Mouse (Mus musculus) lung, embryonic 14.5 days (tissue): Measurements from ENCODE around the gene Ceacam18. TPM values are rescaled to one million over a fixed set of nuclear protein-coding genes. Genes with fewer than 3 reads are reported as not detected.

Source experiments
- ATAC-seq: fragments of 200-750 bp; cut with Nextera tagmentation; 2 replicates; pipeline ENCODE4 v1.8.0; 2017; ENCODE audit warnings: mild to moderate bottlenecking, moderate TSS enrichment, moderate library complexity; ENCODE audit not compliant: insufficient read depth
- DNase-seq: peaks from one replicate; pipeline ENCODE4 v3.0.0-alpha.2; 2015
- H3K27ac ChIP-seq: fragments of 300-500 bp; sonication (generic); 2 replicates; pipeline ENCODE4 v1.5.1; 2014; ENCODE audit warnings: low read depth, mild to moderate bottlenecking, moderate library complexity
- H3K27me3 ChIP-seq: fragments of 300-500 bp; sonication (generic); 2 replicates; pipeline ENCODE4 v1.6.1; 2014; ENCODE audit warnings: low read length, control low read depth; ENCODE audit not compliant: insufficient read depth
- H3K36me3 ChIP-seq: fragments of 300-500 bp; sonication (generic); 2 replicates; pipeline ENCODE4 v1.6.1; 2014; ENCODE audit warnings: control low read depth; ENCODE audit not compliant: insufficient read depth
- H3K4me1 ChIP-seq: fragments of 300-500 bp; sonication (generic); 2 replicates; pipeline ENCODE4 v1.6.1; 2014; ENCODE audit warnings: antibody characterized with exemption, control low read depth; ENCODE audit not compliant: insufficient read depth
- H3K4me2 ChIP-seq: fragments of 300-500 bp; sonication (generic); 2 replicates; pipeline ENCODE4 v1.6.1; 2014; ENCODE audit warnings: mild to moderate bottlenecking
- H3K4me3 ChIP-seq: fragments of 300-500 bp; sonication (generic); 2 replicates; pipeline ENCODE4 v1.5.1; 2014; ENCODE audit warnings: low read depth, low read length
- H3K9ac ChIP-seq: fragments of 300-500 bp; sonication (generic); 2 replicates; pipeline ENCODE4 v1.6.1; 2014
- H3K9me3 ChIP-seq: fragments of 300-500 bp; sonication (generic); 2 replicates; pipeline ENCODE4 v1.6.1; 2016; ENCODE audit warnings: low read depth, low read length, control low read depth
- CTCF ChIP-seq: IDR thresholded peaks from 2 replicates; pipeline ENCODE4 v1.5.1; 2016; ENCODE audit warnings: antibody characterized with exemption, low read depth
- WGBS: fragments of 180-500 bp; shearing (Covaris S2); extraction: QIAGEN DNeasy Blood & Tissue Kit; methylation state at CpG from one replicate; pipeline ENCODE4 v1.1.7; 2014; 5-methylcytosine and 5-hydroxymethylcytosine counted together
- polyA plus RNA-seq: library from polyadenylated mRNA; unstranded; fragments of >200 nt; fragmentation: Nextera tagmentation; extraction: Ambion mirVana; gene quantifications from 2 replicates; pipeline ENCODE4 v1.2.1, GENCODE M21; 2014

Gene Ceacam18
- polyA plus RNA-seq, 1 experiment from 2014 or later: not detected

DNA sequence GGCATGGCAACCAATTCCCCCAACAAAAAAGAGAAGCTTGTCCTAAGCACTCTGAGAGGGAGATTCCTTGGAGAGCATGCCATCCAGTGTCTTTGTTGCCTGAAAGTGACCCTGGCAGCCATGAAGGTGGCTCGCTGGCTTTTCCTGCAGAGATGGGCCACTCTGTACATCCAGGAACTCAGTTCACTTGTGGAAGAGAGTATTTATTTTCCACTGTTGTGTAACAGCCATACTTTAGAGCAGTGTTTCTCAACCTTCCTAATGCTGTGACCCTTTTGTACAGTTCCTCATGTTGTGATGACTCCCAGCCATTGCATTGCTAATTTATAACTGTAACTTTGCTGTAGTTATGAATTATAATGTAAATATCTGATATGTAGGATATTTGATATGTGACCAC, 2.6 kb downstream of the Ceacam18 start:
- no peak for ATAC-seq
- Histone ChIP-seq H3K4me1 (no peaks in the 10 kb centered on the region), H3K4me2 (no peak overlapping the region), H3K27ac (no peak overlapping the region), H3K9me3 (no peaks in the 10 kb centered on the region), H3K27me3 (no peaks in the 10 kb centered on the region), H3K4me3 (no peak overlapping the region), H3K9ac (no peak overlapping the region), H3K36me3 (no peaks in the 10 kb centered on the region)
- WGBS: 83% methylated on average over 1 of the region's 1 CpGs
- TF ChIP-seq CTCF: no peak
- no peak for DNase-seq

DNA sequence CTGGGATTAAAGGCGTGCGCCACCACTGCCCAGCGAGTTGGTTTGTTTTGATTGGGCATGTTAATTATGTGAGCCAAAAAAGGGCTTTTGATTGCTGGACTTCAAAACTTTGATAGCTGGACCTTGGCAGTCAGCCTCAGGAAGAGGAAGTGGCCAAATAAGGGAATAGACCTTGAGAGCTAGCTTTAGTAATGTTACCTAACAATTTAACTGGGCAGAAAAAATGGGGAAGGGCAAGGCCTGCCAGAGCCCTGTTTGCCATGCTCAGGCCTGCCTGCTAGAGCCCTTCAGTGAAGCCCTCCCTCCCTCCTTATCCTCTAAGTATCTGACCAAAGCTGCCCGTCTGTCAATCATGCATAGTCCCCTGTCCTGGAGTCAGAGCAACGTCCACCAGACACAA, 8.1 kb downstream of the Ceacam18 start:
- no peaks in the 10 kb centered on the region for H3K36me3 ChIP-seq
- no peak for TF ChIP-seq CTCF

DNA sequence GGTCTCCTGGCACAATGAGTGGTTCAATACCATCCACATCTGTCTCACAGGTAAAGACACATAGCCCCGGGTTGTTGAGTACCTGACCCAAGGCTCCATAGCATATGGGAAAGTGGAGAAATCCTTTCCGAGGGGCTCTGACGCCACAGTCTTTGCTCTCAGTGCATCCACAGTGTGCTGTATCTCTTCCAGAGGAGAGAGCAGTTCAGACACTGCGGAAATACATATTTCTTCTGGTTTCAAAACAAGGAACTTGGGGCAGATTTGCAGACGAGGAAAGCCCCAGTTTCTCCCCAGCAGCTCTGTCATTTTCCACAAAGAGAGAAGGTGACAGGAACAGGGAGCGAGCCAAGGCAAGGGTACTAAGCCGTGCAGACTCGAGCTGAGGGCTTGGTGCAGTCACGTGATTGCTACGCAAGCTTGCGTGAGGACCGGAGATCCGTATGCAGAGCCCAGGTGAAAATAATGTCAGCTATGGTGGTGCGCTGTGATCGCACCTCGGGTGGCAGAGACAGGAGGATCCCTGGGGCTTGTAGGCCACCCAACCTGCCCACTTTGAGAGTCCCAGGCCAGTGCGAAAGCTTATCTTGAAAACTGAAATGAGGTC, 8.6 kb downstream of the Ceacam18 start:
- Histone ChIP-seq H3K9ac (no peak overlapping the region), H3K4me2 (no peak overlapping the region), H3K27me3 (no peaks in the 10 kb centered on the region), H3K4me1 (no peaks in the 10 kb centered on the region), H3K9me3 (no peaks in the 10 kb centered on the region), H3K4me3 (no peak overlapping the region), H3K36me3 (no peaks in the 10 kb centered on the region), H3K27ac (no peak overlapping the region)
- DNase-seq (no peak), ATAC-seq (no peak)
- 66% methylated on average over 17 of the region's 17 CpGs for WGBS
- no peak for TF ChIP-seq CTCF

More for the DNA sequence above, 8.1 kb downstream of the Ceacam18 start:
- Histone ChIP-seq H3K9ac (no peak overlapping the region), H3K4me3 (no peak overlapping the region), H3K27me3 (no peaks in the 10 kb centered on the region), H3K4me1 (no peaks in the 10 kb centered on the region), H3K9me3 (no peaks in the 10 kb centered on the region), H3K27ac (no peak overlapping the region), H3K4me2 (no peak overlapping the region)
- 71% methylated on average over 5 of the region's 5 CpGs for WGBS
- ATAC-seq (no peak), DNase-seq (no peak)

DNA sequence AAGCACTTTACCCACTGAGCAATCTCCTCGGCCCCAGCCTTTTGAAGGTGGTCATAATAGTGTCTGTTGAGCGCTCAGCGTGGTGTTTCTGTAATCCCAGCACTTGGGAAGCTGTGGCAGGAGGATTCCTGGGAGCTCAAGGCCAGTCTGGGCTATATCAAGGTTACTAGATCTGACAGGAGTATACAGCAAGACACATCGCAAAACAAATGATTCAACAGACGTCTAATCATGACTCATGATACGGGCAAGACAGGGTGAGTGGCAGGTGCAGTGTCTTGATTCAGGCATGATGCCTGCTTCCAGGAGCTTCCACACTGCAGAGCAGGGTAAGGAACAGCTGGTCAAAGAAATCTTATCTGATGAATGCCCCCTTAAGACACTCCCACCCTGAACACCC, 18.2 kb downstream of the Ceacam18 start:
- ATAC-seq (no peak), DNase-seq (no peak)
- Histone ChIP-seq H3K4me2 (no peak overlapping the region), H3K36me3 (no peaks in the 10 kb centered on the region), H3K27ac (no peak overlapping the region), H3K4me3 (no peak overlapping the region), H3K27me3 (no peaks in the 10 kb centered on the region), H3K4me1 (no peaks in the 10 kb centered on the region), H3K9ac (no peak overlapping the region), H3K9me3 (no peaks in the 10 kb centered on the region; the same call in 1 of the 2 replicates)
- no peak for TF ChIP-seq CTCF
- WGBS: 85% methylated on average over 6 of the region's 6 CpGs

DNA sequence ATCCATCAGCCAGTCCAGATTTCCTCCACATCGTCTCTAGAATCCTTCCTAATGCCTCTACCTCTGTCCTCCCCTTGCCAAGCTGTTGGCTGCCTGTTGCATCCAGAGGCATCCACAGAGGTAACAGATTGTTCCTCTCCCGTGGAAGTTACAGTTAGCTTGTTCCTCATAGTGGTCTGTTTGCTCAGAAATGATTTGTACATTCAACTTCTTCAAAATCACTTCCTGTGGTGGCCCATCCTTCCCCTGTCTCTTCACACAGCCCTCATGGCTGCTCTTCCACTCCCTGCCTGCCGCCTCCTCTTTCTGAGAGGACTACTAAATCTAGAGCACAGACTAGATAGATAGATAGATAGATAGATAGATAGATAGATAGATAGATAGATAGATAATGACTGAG, 20.0 kb downstream of the Ceacam18 start:
- Histone ChIP-seq H3K36me3 (no peaks in the 10 kb centered on the region), H3K9me3 (no peaks in the 10 kb centered on the region; the same call in 1 of the 2 replicates), H3K4me2 (no peak overlapping the region), H3K27ac (no peak overlapping the region), H3K27me3 (no peaks in the 10 kb centered on the region), H3K9ac (no peak overlapping the region), H3K4me1 (no peaks in the 10 kb centered on the region), H3K4me3 (no peak overlapping the region)
- DNase-seq: no peak
- WGBS: 68% methylated on average over 3 of the region's 3 CpGs
- ATAC-seq: no peak
- no peak for TF ChIP-seq CTCF

DNA sequence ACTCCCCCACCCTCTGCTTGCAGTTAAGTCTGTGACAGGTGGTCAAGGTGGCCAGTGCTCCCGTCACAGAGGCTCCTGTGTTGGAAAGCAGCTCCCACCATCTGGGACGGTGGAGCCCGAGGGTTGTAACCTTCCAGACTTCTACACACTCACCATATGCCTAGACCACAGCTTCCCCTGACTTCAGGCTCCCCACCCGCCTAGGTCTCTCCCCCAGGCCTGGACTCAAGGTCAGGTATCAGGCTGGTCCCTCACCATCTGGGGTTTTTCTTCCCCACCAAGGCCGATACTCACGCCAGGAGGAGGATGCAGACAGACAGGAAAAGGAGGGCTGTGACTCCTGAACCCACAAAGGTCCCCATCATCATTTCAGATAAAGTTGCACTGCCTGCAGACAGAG, 21.7 kb downstream of the Ceacam18 start:
- Histone ChIP-seq H3K9me3 (no peaks in the 10 kb centered on the region; the same call in 1 of the 2 replicates), H3K27me3 (no peaks in the 10 kb centered on the region), H3K4me2 (no peak overlapping the region), H3K4me1 (no peaks in the 10 kb centered on the region), H3K9ac (no peak overlapping the region), H3K27ac (no peak overlapping the region), H3K4me3 (no peak overlapping the region), H3K36me3 (no peaks in the 10 kb centered on the region)
- 60% methylated on average over 6 of the region's 6 CpGs for WGBS
- DNase-seq: no peak
- ATAC-seq: no peak
- TF ChIP-seq CTCF: no peak

DNA sequence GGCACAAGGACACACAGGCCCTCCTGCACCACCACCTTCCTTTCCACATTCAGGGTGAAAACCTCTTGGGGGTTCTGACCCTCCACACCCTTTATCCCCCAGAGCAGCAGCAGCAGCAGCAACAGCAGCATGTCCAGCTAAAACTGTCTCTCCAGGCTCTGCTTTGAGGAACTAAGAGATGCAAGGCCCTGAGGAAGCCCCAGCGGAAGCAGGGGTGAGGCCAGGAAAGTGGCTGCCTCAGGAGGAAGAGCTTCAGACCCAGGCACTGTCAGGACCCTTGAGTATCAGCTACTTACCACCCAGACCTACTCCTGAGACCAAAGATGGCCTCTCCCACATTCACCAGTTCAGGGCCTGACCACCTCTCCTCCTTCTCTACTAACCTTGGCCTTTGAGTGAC, 25.5 kb downstream of the Ceacam18 start, which contains the start of gene Siglece:
TSS of gene Siglece (minus strand) at position 160 of the 400 bp plus-strand sequence.
- Histone ChIP-seq H3K4me2 (no peak within 1 kb of the TSS), H3K27ac (no peak within 1 kb of the TSS), H3K9ac (no peak within 1 kb of the TSS), H3K27me3 (no peaks in the 10 kb centered on the region), H3K36me3 (no peaks in the 10 kb centered on the region), H3K4me1 (no peaks in the 10 kb centered on the region), H3K9me3 (no peaks in the 10 kb centered on the region), H3K4me3 (no peak within 1 kb of the TSS)
- no peak for DNase-seq
- 80% methylated on average over 1 of the region's 1 CpGs for WGBS
- TF ChIP-seq CTCF: no peak
- ATAC-seq: no peak
